Mouse (Mus musculus) hindbrain, embryonic 10.5 days (tissue): ENCODE data around the gene Adk. TPM values are rescaled to one million over a fixed set of nuclear protein-coding genes. Genes with fewer than 3 reads are reported as not detected.

Experiments used
- DNase-seq: peaks from one replicate; pipeline ENCODE4 v3.0.0-alpha.2; 2017; ENCODE audit warnings: low spot score
- H3K27ac ChIP-seq: fragments of 300-500 bp; sonication (generic); 2 replicates; pipeline ENCODE4 v1.5.1; 2016; ENCODE audit warnings: mild to moderate bottlenecking, moderate library complexity
- H3K27me3 ChIP-seq: fragments of 300-500 bp; sonication (generic); 2 replicates; pipeline ENCODE4 v1.6.1; 2016; ENCODE audit warnings: mild to moderate bottlenecking; ENCODE audit not compliant: poor library complexity, insufficient read depth, severe bottlenecking
- H3K36me3 ChIP-seq: fragments of 300-500 bp; sonication (generic); 2 replicates; pipeline ENCODE4 v1.6.1; 2016; ENCODE audit warnings: mild to moderate bottlenecking, moderate library complexity
- H3K4me1 ChIP-seq: fragments of 300-500 bp; sonication (generic); replicated peaks from 2 replicates; pipeline ENCODE4 v1.6.1; 2016; ENCODE audit warnings: mild to moderate bottlenecking
- H3K4me3 ChIP-seq: fragments of 300-500 bp; sonication (generic); 2 replicates; pipeline ENCODE4 v1.5.1; 2016; ENCODE audit warnings: mild to moderate bottlenecking, moderate library complexity
- H3K9me3 ChIP-seq: fragments of 300-500 bp; sonication (generic); 2 replicates; pipeline ENCODE4 v1.6.1; 2016; ENCODE audit warnings: mild to moderate bottlenecking, moderate library complexity
- WGBS: fragments of 180-500 bp; shearing (Covaris S2); methylation state at CpG from one replicate; pipeline ENCODE4 v1.1.7; 2016; 5-methylcytosine and 5-hydroxymethylcytosine counted together
- polyA plus RNA-seq: library from polyadenylated mRNA; unstranded; fragments of >200 nt; fragmentation: Nextera tagmentation; extraction: Ambion mirVana; gene quantifications from 2 replicates; pipeline ENCODE4 v1.2.1, GENCODE M21; 2016

Gene Adk
- polyA plus RNA-seq, result 115 and 146 TPM in 2 replicates

- H3K27me3 ChIP-seq, result no peaks in the 10 kb centered on the region
- peak within 1 kb of the TSS; percentile 93 for H3K4me3 ChIP-seq
- H3K9me3 ChIP-seq, result no peaks in the 10 kb centered on the region
- peaks cover 19% of the 10 kb centered on the region for H3K4me1 ChIP-seq
- peaks cover 9% of the 10 kb centered on the region; the same call in 1 of the 2 replicates for H3K36me3 ChIP-seq
- WGBS, result under 1% methylated on average over 48 of the region's 48 CpGs
- DNase-seq, result peak; percentile 97
- peak within 1 kb of the TSS; percentile 99 for H3K27ac ChIP-seq
Observed at GRCm38 (mm10) chr14:21052112-21052780, at the start of gene Adk, which contains the start of gene Ap3m1. Gene Adk, plus strand, starts transcription at chr14:21052574. Gene Ap3m1, minus strand, starts transcription at chr14:21052508.

DNA sequence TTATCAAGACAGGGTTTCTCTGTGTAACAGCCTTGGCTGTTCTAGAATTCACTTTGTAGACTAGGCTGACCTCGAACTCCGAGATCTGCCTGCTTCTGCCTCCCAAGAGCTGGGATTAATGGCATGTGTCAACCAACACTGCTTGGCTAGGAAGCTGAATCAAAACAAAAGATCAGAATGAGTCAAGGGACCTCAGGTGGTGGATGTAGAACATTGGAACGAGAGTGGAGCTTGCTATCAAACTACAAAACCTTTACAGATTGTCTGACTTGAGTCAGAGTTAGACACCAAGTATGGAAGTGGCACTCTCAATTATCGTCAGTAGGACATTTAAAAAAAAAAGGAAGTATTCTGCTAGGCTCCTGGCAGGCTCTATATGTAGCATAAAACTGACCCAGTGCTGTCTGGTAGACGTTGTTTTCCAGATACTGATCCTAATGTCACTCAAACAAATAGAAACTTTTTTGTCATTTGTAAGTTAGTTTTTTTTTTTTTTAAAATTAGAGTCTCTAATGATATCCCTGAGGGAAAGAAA lies 38.5 kb upstream of the Adk start:
- H3K4me1 ChIP-seq, result no peaks in the 10 kb centered on the region
- no peak overlapping the region for H3K4me3 ChIP-seq
- H3K9me3 ChIP-seq, result no peaks in the 10 kb centered on the region
- no peak overlapping the region for H3K27ac ChIP-seq
- H3K36me3 ChIP-seq, result peaks cover 42% of the 10 kb centered on the region
- DNase-seq, result no peak
- 91% methylated on average over 5 of the region's 5 CpGs for WGBS
- H3K27me3 ChIP-seq, result no peaks in the 10 kb centered on the region

DNA sequence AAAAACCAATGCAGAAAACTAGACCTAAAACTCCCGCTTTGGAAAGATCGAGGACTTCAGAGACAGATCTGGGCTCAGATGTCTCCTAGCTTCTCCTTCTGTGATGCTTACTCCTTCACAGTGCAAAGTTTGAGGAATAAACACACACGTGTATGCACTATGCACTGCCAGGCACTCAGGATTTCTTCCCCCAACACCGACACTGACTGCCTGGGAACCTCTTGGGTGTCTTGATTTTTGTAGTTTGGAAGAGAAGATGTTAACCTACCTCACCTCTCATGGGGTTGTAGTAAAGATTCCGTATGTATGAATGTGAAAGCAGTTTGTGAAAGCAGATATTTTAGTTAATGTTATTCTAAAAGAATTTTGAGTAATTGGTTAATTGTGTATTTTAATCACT lies 34.5 kb upstream of the Adk start:
- H3K36me3 ChIP-seq, result peaks cover 63% of the 10 kb centered on the region
- DNase-seq, result no peak
- WGBS, result 92% methylated on average over 5 of the region's 5 CpGs

GRCm38 (mm10) chr14:21018977-21019376 lies 33.4 kb upstream of the Adk start:
- no peaks in the 10 kb centered on the region for H3K4me1 ChIP-seq
- no peaks in the 10 kb centered on the region for H3K27me3 ChIP-seq
- no peaks in the 10 kb centered on the region for H3K9me3 ChIP-seq
- peaks cover 69% of the 10 kb centered on the region for H3K36me3 ChIP-seq
- DNase-seq, result no peak
- H3K4me3 ChIP-seq, result no peak overlapping the region
- WGBS, result 50% methylated on average over 3 of the region's 3 CpGs
- no peak overlapping the region for H3K27ac ChIP-seq

More for the DNA sequence above, 34.5 kb upstream of the Adk start:
- no peaks in the 10 kb centered on the region for H3K27me3 ChIP-seq
- H3K4me1 ChIP-seq, result no peaks in the 10 kb centered on the region
- H3K4me3 ChIP-seq, result no peak overlapping the region
- no peak overlapping the region for H3K27ac ChIP-seq
- H3K9me3 ChIP-seq, result no peaks in the 10 kb centered on the region

DNA sequence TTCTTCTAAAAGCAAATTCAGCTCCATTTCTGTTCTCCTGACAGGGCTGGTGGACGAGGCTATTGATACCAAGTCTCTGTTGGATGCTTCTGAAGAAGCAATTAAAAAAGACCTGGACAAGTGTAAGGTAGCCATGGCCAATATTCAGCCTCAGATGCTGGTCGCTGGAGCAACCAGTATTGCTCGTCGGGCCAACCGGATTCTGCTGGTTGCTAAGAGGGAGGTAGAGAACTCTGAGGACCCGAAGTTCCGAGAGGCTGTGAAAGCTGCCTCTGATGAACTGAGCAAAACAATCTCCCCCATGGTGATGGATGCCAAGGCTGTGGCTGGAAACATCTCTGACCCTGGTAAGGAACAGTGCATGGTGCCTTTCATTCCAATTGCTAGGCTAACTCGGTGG lies 31.9 kb upstream of the Adk start:
- no peak for DNase-seq
- H3K4me1 ChIP-seq, result no peaks in the 10 kb centered on the region
- peaks cover 77% of the 10 kb centered on the region for H3K36me3 ChIP-seq
- WGBS, result 92% methylated on average over 8 of the region's 8 CpGs
- no peaks in the 10 kb centered on the region for H3K27me3 ChIP-seq
- H3K9me3 ChIP-seq, result no peaks in the 10 kb centered on the region
- H3K4me3 ChIP-seq, result no peak overlapping the region
- H3K27ac ChIP-seq, result no peak overlapping the region

- Histone ChIP-seq H3K4me1 (peaks cover 8% of the 10 kb centered on the region; the same call in 1 of the 2 replicates), H3K9me3 (no peaks in the 10 kb centered on the region), H3K27me3 (no peaks in the 10 kb centered on the region), H3K4me3 (no peak overlapping the region), H3K36me3 (peaks cover 92% of the 10 kb centered on the region), H3K27ac (no peak overlapping the region)
- DNase-seq, result no peak
Observed at GRCm38 (mm10) chr14:21027542-21027941, 24.8 kb upstream of the Adk start.

DNA sequence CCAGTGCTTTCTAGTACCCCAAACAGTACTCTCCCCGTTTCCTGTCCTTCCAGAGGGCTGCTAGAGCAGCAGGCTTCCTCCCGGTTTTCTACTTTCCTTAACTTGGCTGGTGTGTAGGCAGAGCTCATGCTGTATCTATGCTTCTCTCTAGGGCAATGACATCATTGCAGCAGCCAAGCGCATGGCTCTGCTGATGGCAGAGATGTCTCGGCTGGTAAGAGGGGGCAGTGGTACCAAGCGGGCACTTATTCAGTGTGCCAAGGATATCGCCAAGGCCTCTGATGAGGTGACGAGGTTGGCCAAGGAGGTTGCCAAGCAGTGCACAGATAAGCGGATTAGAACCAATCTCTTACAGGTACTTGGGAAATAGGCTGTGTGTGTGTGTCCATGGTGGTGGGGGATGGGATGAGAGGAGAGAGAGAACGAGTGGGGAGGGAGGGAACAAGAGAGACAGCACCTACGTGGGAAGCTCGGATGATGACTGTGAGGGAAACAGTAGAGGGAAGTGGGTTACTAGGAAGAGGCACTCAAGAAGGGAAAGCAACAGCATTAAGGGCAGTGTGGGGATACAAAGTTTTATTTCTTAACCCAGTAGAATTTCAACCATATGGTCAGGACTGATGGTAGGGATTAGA lies 23.2 kb upstream of the Adk start:
- Histone ChIP-seq H3K36me3 (peaks cover 93% of the 10 kb centered on the region), H3K27me3 (no peaks in the 10 kb centered on the region), H3K4me3 (no peak overlapping the region), H3K4me1 (peaks cover 8% of the 10 kb centered on the region; the same call in 1 of the 2 replicates), H3K9me3 (no peaks in the 10 kb centered on the region), H3K27ac (no peak overlapping the region)
- WGBS, result 90% methylated on average over 11 of the region's 11 CpGs
- no peak for DNase-seq

GRCm38 (mm10) chr14:21031783-21032511 lies 20.4 kb upstream of the Adk start:
- DNase-seq, result peak; percentile 28
- 57% methylated on average over 6 of the region's 6 CpGs for WGBS
- Histone ChIP-seq H3K4me1 (peaks cover 8% of the 10 kb centered on the region; the same call in 1 of the 2 replicates), H3K4me3 (no peak overlapping the region), H3K27me3 (no peaks in the 10 kb centered on the region), H3K9me3 (no peaks in the 10 kb centered on the region), H3K27ac (no peak overlapping the region), H3K36me3 (peaks cover 91% of the 10 kb centered on the region)

DNA sequence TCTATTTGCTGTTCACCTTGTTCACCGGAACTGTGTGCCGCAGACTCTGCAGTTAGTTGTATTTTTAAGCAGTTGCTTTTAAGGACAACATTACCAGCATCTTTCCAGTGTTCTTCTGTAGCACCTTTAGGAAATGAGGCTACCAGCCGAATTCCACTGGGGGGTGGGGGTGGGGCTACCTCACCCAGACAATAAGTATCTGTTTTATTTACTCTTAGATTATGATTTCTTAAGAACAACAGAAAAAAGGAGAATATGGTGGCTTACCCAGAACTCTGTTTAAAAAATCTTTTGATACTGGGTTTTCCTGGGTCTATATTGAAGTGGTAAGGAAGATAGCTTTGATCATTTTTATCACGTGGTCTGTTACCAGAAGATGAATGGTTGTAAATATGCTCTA lies 18.1 kb upstream of the Adk start:
- Histone ChIP-seq H3K4me1 (peaks cover 8% of the 10 kb centered on the region; the same call in 1 of the 2 replicates), H3K36me3 (peaks cover 92% of the 10 kb centered on the region), H3K27me3 (no peaks in the 10 kb centered on the region), H3K27ac (no peak overlapping the region), H3K9me3 (no peaks in the 10 kb centered on the region), H3K4me3 (no peak overlapping the region)
- WGBS, result 93% methylated on average over 4 of the region's 4 CpGs
- DNase-seq, result no peak

DNA sequence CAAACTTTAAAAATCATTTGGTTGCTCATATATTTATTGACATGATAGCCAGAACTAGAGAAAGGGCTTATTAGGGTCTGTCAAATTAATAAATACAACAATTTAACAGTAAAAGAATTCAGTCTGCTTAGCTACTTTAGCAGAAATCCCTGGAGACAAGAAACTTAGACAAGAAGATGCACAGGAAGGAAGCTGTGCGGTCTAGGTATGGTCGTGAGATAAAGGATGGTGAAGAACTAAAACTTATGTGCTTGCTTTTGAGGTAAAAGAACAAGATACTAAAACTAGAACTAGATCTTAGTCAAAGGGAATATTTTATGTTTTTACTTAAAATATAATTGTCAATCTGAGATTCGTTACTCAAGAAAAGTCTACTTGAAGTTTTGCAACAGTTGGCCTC lies 17.6 kb upstream of the Adk start:
- Histone ChIP-seq H3K36me3 (peaks cover 92% of the 10 kb centered on the region), H3K27me3 (no peaks in the 10 kb centered on the region), H3K4me1 (peaks cover 8% of the 10 kb centered on the region; the same call in 1 of the 2 replicates), H3K27ac (no peak overlapping the region), H3K4me3 (no peak overlapping the region), H3K9me3 (no peaks in the 10 kb centered on the region)
- WGBS, result 94% methylated on average over 3 of the region's 3 CpGs
- no peak for DNase-seq

DNA sequence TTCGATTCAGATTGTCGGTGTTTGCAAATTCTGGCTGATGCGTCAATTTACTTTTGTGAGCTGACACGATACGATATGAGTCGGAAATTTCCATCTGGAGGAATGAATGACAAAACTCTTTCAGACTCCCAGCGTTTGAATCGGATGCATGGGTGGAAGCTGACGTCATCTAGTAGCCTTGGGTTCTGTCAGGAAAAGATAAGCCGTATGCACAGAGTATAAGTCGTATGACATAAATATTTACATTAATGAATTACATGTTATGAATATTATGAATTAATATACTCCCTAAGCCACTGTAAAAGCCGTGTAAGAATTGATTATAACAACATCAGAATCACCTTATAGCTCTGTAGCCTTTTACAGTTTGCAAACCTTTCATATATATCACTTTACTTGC lies 13.3 kb upstream of the Adk start:
- peaks cover 70% of the 10 kb centered on the region for H3K36me3 ChIP-seq
- H3K4me3 ChIP-seq, result no peak overlapping the region
- H3K27me3 ChIP-seq, result no peaks in the 10 kb centered on the region
- H3K27ac ChIP-seq, result no peak overlapping the region
- WGBS, result 94% methylated on average over 12 of the region's 12 CpGs
- H3K9me3 ChIP-seq, result no peaks in the 10 kb centered on the region
- H3K4me1 ChIP-seq, result no peaks in the 10 kb centered on the region
- no peak for DNase-seq

DNA sequence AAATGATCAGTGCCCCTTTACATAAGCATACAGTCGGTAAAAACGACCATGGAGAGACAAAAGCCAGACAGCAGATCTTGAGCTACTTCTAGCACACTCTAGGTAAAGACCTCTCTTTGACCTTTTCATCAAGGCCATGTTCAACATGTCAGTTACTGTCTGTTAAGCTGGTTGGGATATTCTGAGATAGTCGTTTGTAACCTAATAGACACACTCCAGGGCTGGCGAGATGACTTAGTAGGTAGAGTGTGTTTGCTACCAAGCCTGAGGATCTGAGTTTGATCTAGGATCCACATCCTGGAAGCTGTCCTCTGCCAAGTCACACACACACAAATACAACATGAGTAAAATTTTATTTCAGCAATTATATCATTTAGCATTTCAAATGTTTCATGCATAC lies 12.8 kb upstream of the Adk start:
- 94% methylated on average over 4 of the region's 4 CpGs for WGBS
- Histone ChIP-seq H3K36me3 (peaks cover 68% of the 10 kb centered on the region), H3K27ac (no peak overlapping the region), H3K9me3 (no peaks in the 10 kb centered on the region), H3K27me3 (no peaks in the 10 kb centered on the region), H3K4me1 (no peaks in the 10 kb centered on the region), H3K4me3 (no peak overlapping the region)
- no peak for DNase-seq

DNA sequence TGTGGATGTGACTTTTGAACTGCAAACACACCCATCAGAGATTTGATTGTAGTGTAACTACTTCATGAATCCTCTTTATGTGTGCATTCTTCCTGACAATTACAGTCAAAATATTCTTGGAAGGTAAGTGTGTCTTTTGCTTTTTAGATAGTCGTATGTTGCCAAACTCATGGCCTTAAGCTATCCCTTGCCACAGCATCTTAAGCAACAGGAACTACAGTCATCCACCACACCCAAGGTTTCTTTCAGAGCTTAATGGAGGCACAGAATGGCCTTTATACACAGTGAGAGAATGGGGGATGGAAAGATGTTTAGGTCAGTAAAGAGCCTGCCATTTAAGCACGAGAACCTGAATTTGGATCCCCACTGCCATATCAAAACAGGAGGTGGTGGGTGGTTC lies 4.5 kb upstream of the Adk start:
- Histone ChIP-seq H3K9me3 (no peaks in the 10 kb centered on the region), H3K27me3 (no peaks in the 10 kb centered on the region), H3K4me3 (no peak overlapping the region), H3K4me1 (0 out of 2 replicates have a peak, but pooled peaks cover 10% of the 10 kb centered on the region), H3K36me3 (peaks cover 12% of the 10 kb centered on the region), H3K27ac (no peak overlapping the region)
- 94% methylated on average over 2 of the region's 2 CpGs for WGBS
- no peak for DNase-seq
